Comparison of ENCODE assay signal across 14 mouse cellular contexts in the genomic region with DNA sequence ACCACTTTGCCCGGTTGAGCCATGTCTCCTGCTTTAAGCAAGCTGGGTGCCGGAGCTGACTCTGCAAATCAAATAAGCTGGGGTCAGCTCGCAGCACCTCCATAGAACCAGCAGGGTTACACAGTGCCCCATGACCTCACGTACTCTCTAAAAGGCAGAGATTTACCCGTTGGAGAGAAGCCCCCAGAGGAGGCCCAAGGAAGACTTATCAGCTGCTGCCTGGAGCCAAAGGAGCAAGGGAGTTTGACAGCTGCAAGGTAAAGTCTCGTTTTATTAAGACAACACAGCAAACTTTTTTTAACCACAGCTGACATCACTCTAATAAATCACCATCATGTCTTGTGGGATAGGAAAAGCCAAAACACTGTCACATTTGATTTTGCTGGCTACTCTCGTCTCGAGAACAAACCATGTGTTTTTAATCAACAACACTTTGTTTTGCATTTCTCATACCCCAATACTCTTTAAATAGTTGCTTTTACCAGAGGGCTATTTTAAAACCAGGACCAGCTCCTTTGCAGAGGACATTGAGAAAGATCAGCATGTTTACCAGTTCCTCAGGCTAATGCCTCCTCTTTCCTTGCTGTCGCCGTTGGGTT.
DNase-seq lines count a peak whose midpoint lies in the region; ATAC-seq and TF ChIP-seq lines count a peak whose summit lies in the region.
"Had no signal": no experiment of that assay in that cellular context is flagged by ENCODE, and none has a peak within 500 bp of the region (broad histone marks: within the 10 kb centered on the region; RNA-seq: fewer than 3 reads in every experiment).

No protein-coding gene starts in this region.

- no peak overlapping the region for H3K4me3 ChIP-seq in lung, embryonic 14.5 days (ENCODE audit: low read depth, low read length)
- no peak overlapping the region for H3K4me3 ChIP-seq in embryonic fibroblast, embryonic 13.5 days (ENCODE audit: insufficient read depth, low read length)
- no peak overlapping the region for H3K4me3 ChIP-seq in myocyte
- H3K4me3 ChIP-seq: forebrain, embryonic 12.5 days had no signal

- peak overlapping the region; percentile 61 for H3K27ac ChIP-seq in lung, embryonic 14.5 days (ENCODE audit: low read depth)
- H3K27ac ChIP-seq in embryonic fibroblast, embryonic 13.5 days (ENCODE audit: insufficient read depth, low read length) = peak overlapping the region; percentile 43
- H3K27ac ChIP-seq: forebrain, embryonic 12.5 days; hindbrain, embryonic 14.5 days had no signal

- intact Hi-C loops in left cerebral cortex, postnatal 36 days (cut with DNase I) = no loop called here

- H3K4me2 ChIP-seq in lung, embryonic 14.5 days = no peak overlapping the region
- H3K4me2 ChIP-seq in myocyte (ENCODE audit: low read depth) = peak overlapping the region; percentile 44
- H3K4me2 ChIP-seq: forebrain, embryonic 12.5 days; hindbrain, embryonic 14.5 days had no signal

- ATAC-seq in lung, embryonic 14.5 days (ENCODE audit: insufficient read depth) = peak; percentile 64

- H3K9ac ChIP-seq in lung, embryonic 14.5 days = no peak overlapping the region
- H3K9ac ChIP-seq: forebrain, embryonic 12.5 days; hindbrain, embryonic 14.5 days had no signal

- peak; percentile 58 for DNase-seq in embryo, embryonic 10 days (ENCODE audit: low spot score)
- DNase-seq in embryo, embryonic 9.5 days (ENCODE audit: extremely low spot score) = no peak
- DNase-seq in lung, embryonic 14.5 days = peak; percentile 92
- no peak for DNase-seq in lung, postnatal 10 days
- DNase-seq in ovary, postnatal 14 days (ENCODE audit: low spot score) = no peak
- no peak for DNase-seq in left cerebral cortex, postnatal 36 days (ENCODE audit: low spot score in 2 of 2)
- DNase-seq: cerebellum, adult 9-10 months; gastrocnemius, postnatal 14 days; kidney, adult 8-10 months; left cerebral cortex, postnatal 4 days had no signal

- no peaks in the 10 kb centered on the region for H3K36me3 ChIP-seq in lung, embryonic 14.5 days (ENCODE audit: insufficient read depth)
- no peaks in the 10 kb centered on the region for H3K36me3 ChIP-seq in myocyte (ENCODE audit: control insufficient read depth, insufficient read depth)
- H3K36me3 ChIP-seq: forebrain, embryonic 12.5 days had no signal

- no peak for TF ChIP-seq POLR2A in embryonic fibroblast, embryonic 13.5 days (IDR thresholded peaks at IDR 0.05; ENCODE audit: low read depth, low read length)
- TF ChIP-seq POLR2A in myocyte (IDR thresholded peaks at IDR 0.05; ENCODE audit: insufficient read length, low read depth) = no peak

- H3K4me1 ChIP-seq in lung, embryonic 14.5 days (ENCODE audit: insufficient read depth) = peaks cover 24% of the 10 kb centered on the region
- peaks cover 25% of the 10 kb centered on the region for H3K4me1 ChIP-seq in embryonic fibroblast, embryonic 13.5 days (ENCODE audit: control insufficient read depth, insufficient read depth, low read length)

- H3K27me3 ChIP-seq in lung, embryonic 14.5 days (ENCODE audit: insufficient read depth, low read length) = peaks cover 8% of the 10 kb centered on the region; the same call in 1 of the 2 replicates
- H3K27me3 ChIP-seq in myocyte (ENCODE audit: control insufficient read depth, insufficient read depth, insufficient read length) = no peaks in the 10 kb centered on the region

- no peaks in the 10 kb centered on the region for H3K9me3 ChIP-seq in lung, embryonic 14.5 days (ENCODE audit: low read depth, low read length)
- H3K9me3 ChIP-seq: forebrain, embryonic 12.5 days had no signal

- H3K79me2 ChIP-seq in myocyte (ENCODE audit: control insufficient read depth, insufficient read depth) = no peaks in the 10 kb centered on the region

- no peak overlapping the region for H3ac ChIP-seq in myocyte (ENCODE audit: control insufficient read depth, insufficient read length)

- 13% methylated on average over 10 of the region's 10 CpGs for WGBS in lung, embryonic 14.5 days

- TF ChIP-seq CTCF in lung, embryonic 14.5 days (IDR thresholded peaks at IDR 0.05; ENCODE audit: low read depth) = peak; percentile 23; the same call in 1 of the 2 replicates
- TF ChIP-seq CTCF in embryonic fibroblast, embryonic 13.5 days (IDR thresholded peaks at IDR 0.05; ENCODE audit: borderline replicate concordance, insufficient read depth, low read length) = no peak

TF ChIP-seq in myocyte, 11 proteins besides CTCF, POLR2A, EP300 and RAD21:
- TF ChIP-seq MYOG (IDR thresholded peaks at IDR 0.05; ENCODE audit: control insufficient read depth in 1 of 3, insufficient read depth in 1 of 3, insufficient read length in 2 of 3, low read depth in 2 of 3) (peak in 2 of 3 experiments; percentile 52 to 93), POLR2AphosphoS2 (IDR thresholded peaks at IDR 0.05; ENCODE audit: insufficient read length, low read depth) (no peak), CEBPB (IDR thresholded peaks at IDR 0.05; ENCODE audit: insufficient read depth, poor library complexity, severe bottlenecking) (no peak), TCF12 (IDR thresholded peaks at IDR 0.05; ENCODE audit: insufficient read depth, poor library complexity, severe bottlenecking) (peak; percentile 53), MAX (IDR thresholded peaks at IDR 0.05; ENCODE audit: low read depth) (no peak), E2F4 (IDR thresholded peaks at IDR 0.05; ENCODE audit: insufficient read depth) (no peak), TCF3 (IDR thresholded peaks at IDR 0.05; ENCODE audit: insufficient read length, low read depth) (no peak), USF1 (IDR thresholded peaks at IDR 0.05; ENCODE audit: low read depth) (no peak), MYOD1 (IDR thresholded peaks at IDR 0.05; ENCODE audit: control insufficient read depth in 1 of 3, insufficient read length in 2 of 3, low read depth in 2 of 3) (peak; percentile 35 to 72 (median 70))

Comparison
In these comparisons a context has a peak if more than half of its experiments do, and no peak if none do; other contexts are left out.
1. DNase-seq: peak in embryo, embryonic 10 days (single experiment) and lung, embryonic 14.5 days (single experiment); none in embryo, embryonic 9.5 days (single experiment), lung, postnatal 10 days (single experiment), ovary, postnatal 14 days (single experiment) and left cerebral cortex, postnatal 36 days (0 of 2).